Mouse (Mus musculus): ENCODE measurements around the gene Lpcat1.

Gene Lpcat1

DNA sequence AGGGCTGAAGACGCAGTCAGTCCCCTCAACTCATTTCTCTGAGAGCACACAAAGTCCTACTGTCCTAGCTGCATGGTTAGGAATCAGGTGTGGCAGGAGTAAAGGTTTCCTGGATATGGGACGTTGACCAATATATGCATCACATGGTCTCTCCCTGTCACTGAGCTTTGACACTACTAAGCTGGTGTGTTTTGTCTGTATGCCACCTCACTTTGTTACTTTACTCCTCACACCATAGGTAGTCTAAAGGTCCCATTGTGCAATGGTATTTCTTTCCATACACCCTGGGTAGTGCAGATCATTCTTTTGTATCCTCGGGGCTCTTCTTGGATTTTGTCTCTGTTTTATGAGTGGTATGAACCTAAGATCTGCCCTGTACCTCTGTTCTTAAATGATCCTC is 66.7 kb downstream of the Lpcat1 start:
- in situ Hi-C loops (cut with MseI, MboI) = no loop called here

DNA sequence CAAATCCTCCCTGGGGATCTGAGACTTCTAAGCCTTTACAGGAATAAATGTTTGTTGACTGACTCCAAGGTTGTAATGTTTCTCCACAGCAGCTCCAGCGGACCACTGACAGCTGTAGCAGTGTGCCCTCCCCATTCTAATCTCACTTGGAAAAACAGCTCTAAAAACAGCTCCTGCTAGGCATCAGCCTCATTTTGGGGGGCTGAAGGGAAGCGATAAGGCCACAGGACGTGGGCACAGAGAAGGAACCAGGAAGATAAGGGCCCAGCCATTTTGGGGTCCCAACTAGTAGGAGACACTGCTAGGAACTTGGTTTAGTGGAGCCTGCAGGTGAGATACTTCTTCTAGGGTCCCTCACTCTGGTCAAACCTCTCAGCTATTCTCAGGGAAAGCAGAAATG is 68.3 kb downstream of the Lpcat1 start:
- in situ Hi-C loops (cut with MseI, MboI) = no loop called here

DNA sequence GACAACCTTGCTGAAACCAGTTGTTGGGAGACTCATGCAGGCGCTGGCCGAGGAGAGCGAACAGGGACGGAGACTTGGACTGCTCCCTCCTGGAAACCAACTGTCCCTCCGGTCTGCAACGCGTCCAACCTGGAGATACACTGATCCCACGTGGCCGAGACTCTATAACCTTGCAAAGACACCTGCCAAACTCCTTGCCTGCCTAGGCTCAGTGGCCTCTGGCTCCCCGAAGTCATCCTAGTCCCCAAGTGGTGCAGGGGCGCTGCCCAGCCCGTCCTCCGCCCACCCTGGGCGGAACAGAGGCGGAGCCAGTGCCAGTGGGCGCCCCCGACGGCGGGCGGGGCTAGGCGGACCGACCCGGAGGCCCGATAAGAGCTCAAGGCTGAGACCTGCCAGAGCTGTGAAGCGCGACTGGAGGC is 69.4 kb downstream of the Lpcat1 start, which contains the start of gene Slc6a3:
Gene Slc6a3, plus strand, starts transcription at position 345 of the 419 bp plus-strand sequence.
- in situ Hi-C loops (cut with MseI, MboI) = no loop called here

DNA sequence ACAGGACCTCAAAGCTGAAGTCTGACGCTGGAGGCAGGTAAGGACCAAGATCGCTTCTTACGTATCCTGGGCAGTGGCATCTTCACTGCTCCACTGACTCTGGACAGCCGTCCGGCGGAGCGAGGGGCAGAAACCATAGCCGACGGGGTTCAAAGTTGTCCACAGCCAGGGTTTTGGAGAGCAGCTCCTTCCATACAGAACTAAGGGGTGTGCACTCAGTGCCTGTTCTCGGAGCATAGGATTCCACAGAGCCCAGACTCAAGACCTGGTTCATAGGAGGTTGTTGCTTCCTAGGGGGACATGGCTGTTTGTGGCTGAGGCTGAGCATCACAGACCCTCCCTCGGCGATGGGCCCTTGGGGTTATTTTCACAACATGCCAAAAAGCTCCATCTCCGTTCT is 69.8 kb downstream of the Lpcat1 start:
- in situ Hi-C loops (cut with MseI, MboI) = no loop called here

DNA sequence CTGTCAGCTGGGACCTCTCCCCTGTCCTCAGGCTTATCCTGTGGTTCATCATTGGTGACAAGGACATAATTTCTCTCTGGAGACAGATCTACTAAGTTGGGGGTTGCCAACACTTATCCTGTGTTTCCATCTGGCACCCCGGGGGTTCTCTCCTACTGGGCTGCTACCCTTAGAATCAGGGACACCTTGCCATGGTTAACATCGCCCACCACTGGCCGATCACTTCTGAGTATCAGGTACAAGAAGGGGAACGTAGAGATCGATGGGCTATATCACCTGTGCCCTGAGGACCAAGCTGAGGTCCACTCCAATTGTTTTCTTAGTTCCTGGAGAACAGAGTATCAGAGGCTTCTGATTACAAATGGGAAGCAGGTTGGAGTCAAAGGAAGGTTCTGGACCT is 97.2 kb downstream of the Lpcat1 start:
- in situ Hi-C loops (cut with MseI, MboI) = no loop called here

Data from mouse trophoblast stem cell (cell line).